Mouse (Mus musculus): ENCODE results near the gene Sprr2j-ps. TPM values are rescaled to one million over a fixed set of nuclear protein-coding genes. Genes with fewer than 3 reads are reported as not detected.

Sprr2j-ps gene
- polyA plus RNA-seq, 1 experiment: not detected

DNA sequence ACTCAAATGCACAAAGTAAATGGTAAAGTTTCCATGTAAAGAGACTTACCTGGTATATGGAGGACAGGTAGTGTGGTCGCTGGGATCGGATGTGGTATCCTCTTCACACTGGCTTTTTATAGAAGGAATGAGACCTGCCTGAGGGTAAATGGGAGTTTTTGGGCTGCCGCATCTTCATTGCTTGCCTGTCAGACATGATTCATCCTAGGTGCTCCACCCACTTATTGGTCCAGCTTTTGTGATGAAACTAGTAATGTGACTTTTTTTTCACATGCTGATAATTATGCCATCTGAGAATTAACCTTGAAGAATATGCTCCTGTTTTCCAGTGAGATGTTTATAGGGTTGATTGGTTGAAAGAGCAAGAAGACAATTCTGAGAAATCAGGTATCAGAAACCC lies 20.8 kb downstream of the Sprr2j-ps start, which contains the start of gene Sprr1b:
Gene Sprr1b (minus strand): TSS at position 101 of the 400 bp plus-strand sequence.
- Histone ChIP-seq H3K4me1 (ENCODE audit: control insufficient read depth, insufficient read depth, insufficient read length) (no peaks in the 10 kb centered on the region), H3K27ac (ENCODE audit: insufficient read depth, low read length) (no peak within 1 kb of the TSS), H3K36me3 (ENCODE audit: control insufficient read depth, insufficient read depth, low read length) (no peaks in the 10 kb centered on the region), H3K4me3 (ENCODE audit: extremely low read depth, insufficient read depth, insufficient read length) (no peak within 1 kb of the TSS), H3K27me3 (ENCODE audit: control insufficient read depth, insufficient read depth, low read length) (no peaks in the 10 kb centered on the region)
- 88% methylated on average over 3 of the region's 3 CpGs for WGBS
- no peak for TF ChIP-seq POLR2A (IDR thresholded peaks at IDR 0.05; ENCODE audit: low read depth, low read length)
- no peak for TF ChIP-seq CTCF (IDR thresholded peaks at IDR 0.05; ENCODE audit: extremely low read depth, insufficient read depth, insufficient read length, insufficient replicate concordance)
- no peak for DNase-seq (ENCODE audit: low read depth in 1 of 2, low spot score in 2 of 2)

DNA sequence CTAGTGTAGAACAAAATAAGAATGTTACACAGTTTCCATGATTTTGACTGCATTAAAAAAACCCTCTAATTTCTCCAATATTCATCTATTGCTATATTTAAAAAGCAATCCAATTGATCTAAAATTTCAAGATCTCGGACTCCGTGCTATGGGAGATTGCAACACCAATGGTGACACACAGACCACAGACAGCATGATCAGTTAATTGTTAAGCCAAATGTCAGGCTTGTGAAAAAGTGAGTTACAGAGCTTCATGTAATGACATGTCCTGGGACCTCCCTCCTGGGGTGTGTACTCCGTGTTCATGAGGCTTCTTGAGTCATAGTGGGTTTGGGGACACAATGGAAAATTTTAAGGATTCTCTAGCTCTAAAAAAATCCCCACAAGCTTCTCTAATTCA lies 22.3 kb downstream of the Sprr2j-ps start:
- H3K27me3 ChIP-seq (ENCODE audit: control insufficient read depth, insufficient read depth, low read length): no peaks in the 10 kb centered on the region
- DNase-seq (ENCODE audit: low read depth in 1 of 2, low spot score in 2 of 2): no peak
- 82% methylated on average over 3 of the region's 3 CpGs for WGBS
- TF ChIP-seq POLR2A (IDR thresholded peaks at IDR 0.05; ENCODE audit: low read depth, low read length) (no peak), CTCF (IDR thresholded peaks at IDR 0.05; ENCODE audit: extremely low read depth, insufficient read depth, insufficient read length, insufficient replicate concordance) (no peak)
- no peak overlapping the region for H3K4me3 ChIP-seq (ENCODE audit: extremely low read depth, insufficient read depth, insufficient read length)
- H3K36me3 ChIP-seq (ENCODE audit: control insufficient read depth, insufficient read depth, low read length): no peaks in the 10 kb centered on the region
- H3K27ac ChIP-seq (ENCODE audit: insufficient read depth, low read length): no peak overlapping the region
- no peaks in the 10 kb centered on the region for H3K4me1 ChIP-seq (ENCODE audit: control insufficient read depth, insufficient read depth, insufficient read length)

DNA sequence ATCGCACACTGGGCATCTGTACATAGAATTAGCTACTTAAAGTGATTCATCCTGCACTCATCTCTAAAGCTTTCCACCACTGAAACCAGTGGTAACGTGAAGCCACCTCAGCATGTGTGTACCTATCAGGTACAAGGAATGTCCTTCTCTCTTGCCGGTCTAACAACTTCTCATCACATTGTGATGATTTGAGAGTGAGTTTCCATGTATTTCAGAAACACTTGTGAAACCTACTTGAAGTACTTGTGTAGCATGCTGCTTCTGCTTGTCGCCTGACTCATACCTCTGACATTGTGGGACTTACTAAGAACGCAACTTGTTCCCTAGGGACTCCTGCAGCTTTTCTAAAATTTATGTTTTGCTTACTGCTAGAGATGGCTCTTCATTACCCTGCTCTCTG lies 37.3 kb downstream of the Sprr2j-ps start:
- 87% methylated on average over 5 of the region's 5 CpGs for WGBS
- no peaks in the 10 kb centered on the region for H3K27me3 ChIP-seq (ENCODE audit: control insufficient read depth, insufficient read depth, low read length)
- H3K36me3 ChIP-seq (ENCODE audit: control insufficient read depth, insufficient read depth, low read length): no peaks in the 10 kb centered on the region
- TF ChIP-seq CTCF (IDR thresholded peaks at IDR 0.05; ENCODE audit: extremely low read depth, insufficient read depth, insufficient read length, insufficient replicate concordance) (no peak), POLR2A (IDR thresholded peaks at IDR 0.05; ENCODE audit: low read depth, low read length) (no peak)
- H3K4me3 ChIP-seq (ENCODE audit: extremely low read depth, insufficient read depth, insufficient read length): no peak overlapping the region
- DNase-seq (ENCODE audit: low read depth in 1 of 2, low spot score in 2 of 2): no peak
- no peak overlapping the region for H3K27ac ChIP-seq (ENCODE audit: insufficient read depth, low read length)
- no peaks in the 10 kb centered on the region for H3K4me1 ChIP-seq (ENCODE audit: control insufficient read depth, insufficient read depth, insufficient read length)

DNA sequence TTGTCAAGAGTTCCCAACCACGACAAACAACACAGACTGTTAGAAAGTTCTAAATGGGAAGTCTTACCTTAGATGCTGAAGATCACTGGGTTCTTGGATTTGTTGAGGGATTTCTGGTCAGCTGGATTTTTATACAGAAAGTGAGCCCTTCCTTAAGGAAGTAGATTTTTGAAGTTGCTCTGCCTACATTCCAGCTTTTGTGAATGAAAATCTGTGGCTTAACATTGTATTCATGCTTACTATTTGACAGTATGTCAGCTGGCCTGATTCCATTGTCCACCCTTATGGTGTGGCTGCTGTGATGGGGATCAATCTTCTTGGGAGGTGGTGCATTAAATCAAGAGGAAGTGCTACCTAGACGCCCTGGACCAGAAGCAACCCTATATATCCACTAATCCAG lies 40.7 kb downstream of the Sprr2j-ps start, which contains the start of gene Sprr3:
Gene Sprr3 (minus strand): TSS at position 101 of the 400 bp plus-strand sequence.
- WGBS: 64% methylated on average over 2 of the region's 2 CpGs

DNA sequence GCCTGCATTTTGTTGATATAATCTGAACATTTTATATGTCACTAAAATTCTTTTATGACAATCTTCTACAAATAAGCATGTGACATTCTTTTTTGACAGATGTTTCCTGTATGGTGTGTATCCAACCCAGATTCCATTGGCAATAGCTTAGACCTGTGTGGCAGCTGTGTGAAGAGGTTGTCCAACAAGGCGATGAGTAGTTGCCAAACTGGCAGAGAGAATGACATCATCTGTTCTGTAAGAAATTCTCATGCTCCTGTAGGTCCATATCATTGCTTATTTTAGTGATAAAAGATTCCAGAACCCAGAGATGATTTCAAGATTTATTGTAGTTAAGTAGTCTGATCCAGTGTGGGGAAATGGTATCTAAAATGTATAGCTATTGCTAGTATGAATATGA lies 48.7 kb downstream of the Sprr2j-ps start:
- Histone ChIP-seq H3K4me1 (ENCODE audit: control insufficient read depth, insufficient read depth, insufficient read length) (no peaks in the 10 kb centered on the region), H3K36me3 (ENCODE audit: control insufficient read depth, insufficient read depth, low read length) (no peaks in the 10 kb centered on the region), H3K27ac (ENCODE audit: insufficient read depth, low read length) (no peak overlapping the region), H3K4me3 (ENCODE audit: extremely low read depth, insufficient read depth, insufficient read length) (no peak overlapping the region), H3K27me3 (ENCODE audit: control insufficient read depth, insufficient read depth, low read length) (no peaks in the 10 kb centered on the region)
- no peak for DNase-seq (ENCODE audit: low read depth in 1 of 2, low spot score in 2 of 2)
- WGBS: 75% methylated on average over 1 of the region's 1 CpGs
- TF ChIP-seq POLR2A (IDR thresholded peaks at IDR 0.05; ENCODE audit: low read depth, low read length) (no peak), CTCF (IDR thresholded peaks at IDR 0.05; ENCODE audit: extremely low read depth, insufficient read depth, insufficient read length, insufficient replicate concordance) (no peak)

More for the DNA sequence above, 40.7 kb downstream of the Sprr2j-ps start, which contains the start of gene Sprr3:
- Histone ChIP-seq H3K4me3 (ENCODE audit: extremely low read depth, insufficient read depth, insufficient read length) (no peak within 1 kb of the TSS), H3K27ac (ENCODE audit: insufficient read depth, low read length) (no peak within 1 kb of the TSS), H3K36me3 (ENCODE audit: control insufficient read depth, insufficient read depth, low read length) (no peaks in the 10 kb centered on the region), H3K27me3 (ENCODE audit: control insufficient read depth, insufficient read depth, low read length) (no peaks in the 10 kb centered on the region), H3K4me1 (ENCODE audit: control insufficient read depth, insufficient read depth, insufficient read length) (no peaks in the 10 kb centered on the region)
- TF ChIP-seq CTCF (IDR thresholded peaks at IDR 0.05; ENCODE audit: extremely low read depth, insufficient read depth, insufficient read length, insufficient replicate concordance): no peak
- TF ChIP-seq POLR2A (IDR thresholded peaks at IDR 0.05; ENCODE audit: low read depth, low read length): no peak
- no peak for DNase-seq (ENCODE audit: low read depth in 1 of 2, low spot score in 2 of 2)

DNA sequence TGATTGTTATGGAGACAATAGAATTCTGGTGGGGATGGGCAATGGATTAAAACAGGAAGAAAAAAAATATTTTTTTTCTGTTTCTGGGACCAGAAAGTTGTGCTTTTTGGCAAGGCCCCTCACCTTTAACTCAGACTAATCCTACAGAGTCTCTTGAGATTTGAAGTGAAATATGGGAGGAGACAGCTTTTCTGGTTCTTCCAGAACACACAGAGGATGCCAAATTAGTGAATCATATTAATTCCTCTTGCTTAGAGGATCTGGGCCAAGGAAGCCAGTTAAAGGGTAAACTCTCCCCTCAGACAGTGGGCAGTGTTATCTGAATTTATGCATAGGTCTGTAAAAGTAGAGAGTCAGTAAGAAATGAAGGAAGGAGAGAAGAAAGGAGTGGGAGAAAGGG lies 49.5 kb downstream of the Sprr2j-ps start:
- H3K36me3 ChIP-seq (ENCODE audit: control insufficient read depth, insufficient read depth, low read length): no peaks in the 10 kb centered on the region
- TF ChIP-seq CTCF (IDR thresholded peaks at IDR 0.05; ENCODE audit: extremely low read depth, insufficient read depth, insufficient read length, insufficient replicate concordance) (no peak), POLR2A (IDR thresholded peaks at IDR 0.05; ENCODE audit: low read depth, low read length) (no peak)
- H3K4me3 ChIP-seq (ENCODE audit: extremely low read depth, insufficient read depth, insufficient read length): no peak overlapping the region
- no peaks in the 10 kb centered on the region for H3K4me1 ChIP-seq (ENCODE audit: control insufficient read depth, insufficient read depth, insufficient read length)
- no peaks in the 10 kb centered on the region for H3K27me3 ChIP-seq (ENCODE audit: control insufficient read depth, insufficient read depth, low read length)
- no peak overlapping the region for H3K27ac ChIP-seq (ENCODE audit: insufficient read depth, low read length)
- no peak for DNase-seq (ENCODE audit: low read depth in 1 of 2, low spot score in 2 of 2)

Other genes starting within 250 kb of the Sprr2j-ps start
- gene Sprr2a1, start 202.3 kb upstream of the Sprr2j-ps start, polyA plus RNA-seq (2012; rRNA removed): not detected in 2 replicates
- gene Sprr2a2, start 202.2 kb upstream of the Sprr2j-ps start, polyA plus RNA-seq (2012; rRNA removed): 1.1 and 1.3 TPM in 2 replicates
- not detected in 2 replicates for gene Sprr2a3, start 132.7 kb upstream of the Sprr2j-ps start, polyA plus RNA-seq (2012; rRNA removed)
- gene Sprr2b, start 101.5 kb upstream of the Sprr2j-ps start, polyA plus RNA-seq (2012; rRNA removed): not detected in 2 replicates
- not detected in 2 replicates for gene Sprr2d, start 78.9 kb upstream of the Sprr2j-ps start, polyA plus RNA-seq (2012; rRNA removed)
- gene Sprr2e, start 65.9 kb upstream of the Sprr2j-ps start, polyA plus RNA-seq (2012; rRNA removed): not detected in 2 replicates
- not detected in 2 replicates for gene Sprr2f, start 52.9 kb upstream of the Sprr2j-ps start, polyA plus RNA-seq (2012; rRNA removed)
- gene Sprr2h, start 32.4 kb upstream of the Sprr2j-ps start, polyA plus RNA-seq (2012; rRNA removed): not detected in 2 replicates
- gene Sprr2i, start 10.1 kb upstream of the Sprr2j-ps start, polyA plus RNA-seq (2012; rRNA removed): not detected in 2 replicates
- gene Gm9774, start 11.3 kb downstream of the Sprr2j-ps start, polyA plus RNA-seq (2012; rRNA removed): 3.5 and 6.0 TPM in 2 replicates
- not detected in 2 replicates for gene Sprr2k, start 14.5 kb downstream of the Sprr2j-ps start, polyA plus RNA-seq (2012; rRNA removed)
- not detected in 2 replicates for gene Sprr1b, start 20.7 kb downstream of the Sprr2j-ps start, polyA plus RNA-seq (2012; rRNA removed)
- not detected in 2 replicates for gene Sprr3, start 40.6 kb downstream of the Sprr2j-ps start, polyA plus RNA-seq (2012; rRNA removed)
- 0.15 TPM in 1 of 2 replicates, not detected in the other for gene Sprr1a, start 67.8 kb downstream of the Sprr2j-ps start, polyA plus RNA-seq (2012; rRNA removed)
- gene Sprr4, start 82.4 kb downstream of the Sprr2j-ps start, polyA plus RNA-seq (2012; rRNA removed): not detected in 2 replicates
- gene 2310046K23Rik, start 116.4 kb downstream of the Sprr2j-ps start, polyA plus RNA-seq (2012; rRNA removed): not detected in 2 replicates
- not detected in 2 replicates for gene Ivl, start 155.7 kb downstream of the Sprr2j-ps start, polyA plus RNA-seq (2012; rRNA removed)
- not detected in 2 replicates for gene Smcp, start 170.9 kb downstream of the Sprr2j-ps start, polyA plus RNA-seq (2012; rRNA removed)
- gene 2210017I01Rik, start 189.4 kb downstream of the Sprr2j-ps start, polyA plus RNA-seq (2012; rRNA removed): not detected in 2 replicates
- not detected in 2 replicates for gene Lce6a, start 203.6 kb downstream of the Sprr2j-ps start, polyA plus RNA-seq (2012; rRNA removed)
- not detected in 2 replicates for gene Lce1a1, start 230.2 kb downstream of the Sprr2j-ps start, polyA plus RNA-seq (2012; rRNA removed)
- not detected in 2 replicates for gene Lce1b, start 238.8 kb downstream of the Sprr2j-ps start, polyA plus RNA-seq (2012; rRNA removed)

Measured in spleen, adult 2 months (tissue).